Mouse (Mus musculus): ENCODE data around the gene Rap2a.

The Rap2a gene

GRCm38 (mm10) chr14:120500021-120500560 is 21.8 kb downstream of the Rap2a start:
- no peak for DNase-seq

GRCm38 (mm10) chr14:120500791-120501190 is 22.5 kb downstream of the Rap2a start:
- no peak for DNase-seq

DNA sequence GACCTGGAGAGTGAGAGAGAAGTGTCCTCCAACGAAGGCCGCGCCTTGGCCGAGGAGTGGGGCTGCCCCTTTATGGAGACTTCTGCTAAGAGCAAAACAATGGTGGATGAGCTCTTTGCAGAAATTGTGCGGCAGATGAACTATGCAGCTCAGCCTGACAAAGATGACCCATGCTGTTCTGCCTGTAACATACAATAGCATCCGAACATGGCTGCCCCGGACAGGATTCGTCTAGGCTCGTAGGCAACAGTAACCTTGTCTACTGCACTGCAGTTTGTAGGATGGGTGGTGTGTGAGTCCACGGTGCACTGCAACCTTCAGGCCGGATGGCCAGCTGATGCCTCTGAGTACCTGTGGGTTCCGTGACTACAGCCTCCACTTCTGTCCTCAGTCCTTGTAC is 25.4 kb downstream of the Rap2a start:
- DNase-seq, result no peak

- DNase-seq, result no peak
Observed at GRCm38 (mm10) chr14:120504423-120504822, 26.2 kb downstream of the Rap2a start.

GRCm38 (mm10) chr14:120504928-120505461 is 26.8 kb downstream of the Rap2a start:
- DNase-seq, result no peak

DNA sequence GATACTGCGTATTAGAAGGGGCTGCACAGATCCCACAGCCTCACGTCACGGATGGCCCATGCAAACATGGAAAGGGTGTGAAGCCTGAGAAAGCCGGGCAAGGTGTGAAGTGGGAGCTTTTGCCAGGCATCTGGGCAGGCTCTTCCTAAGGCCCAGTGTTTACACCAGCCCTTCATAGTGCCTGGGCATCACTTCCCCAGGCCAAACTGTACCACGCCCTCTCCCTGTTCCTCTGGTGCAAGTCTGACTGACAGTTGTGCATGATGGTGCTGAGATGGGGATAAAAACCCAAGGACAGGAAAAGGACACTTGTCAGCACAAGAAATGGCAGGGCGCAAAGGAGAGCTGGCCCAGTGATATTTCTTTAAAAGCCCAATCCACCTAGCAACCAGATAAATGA is 27.7 kb downstream of the Rap2a start:
- no peak for DNase-seq

- DNase-seq, result no peak
Observed at GRCm38 (mm10) chr14:120507516-120507915, 29.3 kb downstream of the Rap2a start.

- DNase-seq, result no peak
Observed at GRCm38 (mm10) chr14:120508566-120509365, 30.5 kb downstream of the Rap2a start.

GRCm38 (mm10) chr14:120509366-120509640 is 31.1 kb downstream of the Rap2a start:
- no peak for DNase-seq

GRCm38 (mm10) chr14:120511821-120512220 is 33.6 kb downstream of the Rap2a start:
- DNase-seq, result no peak

GRCm38 (mm10) chr14:120514821-120515271 is 36.6 kb downstream of the Rap2a start:
- DNase-seq, result no peak

- DNase-seq, result no peak
Observed at GRCm38 (mm10) chr14:120515376-120515775, 37.1 kb downstream of the Rap2a start.

DNA sequence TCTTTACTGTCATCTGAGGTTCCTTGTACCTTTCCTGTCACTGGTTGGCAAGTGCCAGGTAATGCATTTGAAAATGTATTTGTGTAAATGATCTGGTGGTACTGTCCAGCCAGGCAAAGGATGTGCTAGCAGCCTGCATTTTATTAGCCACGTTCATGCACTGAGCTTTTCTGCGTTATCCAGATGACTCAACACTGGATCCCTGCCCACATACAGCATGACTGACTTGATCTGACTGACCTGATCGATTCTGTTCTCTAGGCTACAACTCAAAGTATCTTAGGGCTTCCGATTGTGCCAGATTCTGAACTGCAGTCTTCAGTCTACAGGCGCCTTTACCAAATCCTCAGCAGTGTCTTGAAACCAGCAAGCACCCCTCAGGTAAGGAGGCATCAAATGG is 40.5 kb downstream of the Rap2a start:
- DNase-seq, result no peak

DNA sequence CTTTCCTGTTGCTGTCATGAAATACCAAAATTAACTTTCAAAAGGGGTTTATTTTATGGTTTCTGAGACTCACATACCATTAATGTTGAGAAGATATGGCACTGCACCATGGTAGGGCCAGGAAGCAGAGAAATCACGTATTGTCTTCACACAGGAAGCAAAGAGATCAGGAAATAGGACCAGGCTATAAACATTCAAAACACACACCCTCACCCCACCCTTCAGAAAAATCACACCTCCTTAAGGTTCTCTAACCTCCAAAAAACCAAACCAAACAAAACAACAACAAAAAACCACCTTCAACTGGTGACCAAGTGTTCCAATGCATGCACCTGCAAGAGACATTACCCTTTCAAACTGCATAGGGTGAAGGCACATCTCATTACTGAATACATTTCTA is 41.7 kb downstream of the Rap2a start:
- DNase-seq, result no peak

GRCm38 (mm10) chr14:120520843-120521242 is 42.6 kb downstream of the Rap2a start:
- no peak for DNase-seq

DNA sequence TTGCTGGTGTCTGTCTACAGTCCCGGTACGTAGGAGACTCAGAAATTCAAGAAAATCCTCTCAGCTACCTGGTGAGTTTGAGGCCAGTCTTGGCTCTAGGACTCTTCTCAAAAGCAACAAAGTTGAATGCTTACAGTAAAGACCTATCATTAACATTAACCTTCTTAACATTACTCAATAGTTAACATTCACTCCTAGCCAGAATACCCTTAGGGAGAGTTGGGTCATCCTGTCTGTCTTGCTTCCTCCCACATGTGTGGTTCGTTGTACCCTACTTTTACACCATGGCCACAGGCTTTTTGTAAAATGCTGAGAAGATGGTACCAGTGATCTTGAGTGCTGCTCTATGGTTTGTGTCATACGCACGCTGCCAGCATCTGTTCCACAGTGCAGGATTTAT is 45.1 kb downstream of the Rap2a start:
- DNase-seq, result no peak

DNA sequence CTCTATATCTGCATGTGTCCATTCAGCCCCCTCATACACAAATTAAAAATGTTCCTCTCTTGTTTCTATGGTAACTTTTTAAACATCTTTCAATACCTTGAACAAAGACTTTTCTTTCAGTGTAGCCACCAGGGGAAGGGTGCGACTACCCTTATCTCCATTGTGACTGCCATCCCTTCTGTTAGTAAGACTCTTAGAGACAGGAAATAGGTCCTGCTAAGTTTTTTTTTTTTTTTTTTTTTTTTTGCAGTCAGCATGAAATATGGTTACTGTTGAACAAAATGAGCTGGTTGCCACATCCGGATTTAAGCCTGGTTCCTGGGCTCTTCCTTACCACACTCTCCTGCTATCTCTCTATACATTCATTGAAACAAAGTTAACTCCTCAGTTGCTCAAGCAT is 47.4 kb downstream of the Rap2a start:
- no peak for DNase-seq

GRCm38 (mm10) chr14:120533301-120533700 is 55.1 kb downstream of the Rap2a start:
- DNase-seq, result no peak

DNA sequence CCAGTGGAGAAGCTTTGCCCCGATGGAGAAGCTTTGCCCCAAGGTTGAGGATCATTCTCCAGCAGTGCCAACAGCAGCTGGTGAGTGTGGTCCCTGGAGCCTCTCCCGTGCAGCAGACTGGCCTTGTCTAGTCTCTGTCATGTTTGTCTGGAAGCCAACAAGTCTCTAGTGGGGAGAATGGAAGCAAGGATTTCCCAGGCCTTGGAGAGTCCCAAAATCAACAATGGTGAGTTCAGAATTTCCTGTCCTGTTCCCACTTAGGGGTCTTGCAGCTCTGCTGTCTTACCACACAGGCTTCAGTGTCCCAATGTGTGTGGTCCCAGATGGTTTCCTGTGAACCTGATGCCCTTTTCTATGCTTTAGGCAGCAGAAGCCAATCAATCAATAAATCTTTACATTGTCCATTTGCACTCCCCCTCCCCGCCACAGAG is 56.6 kb downstream of the Rap2a start:
- DNase-seq, result no peak

GRCm38 (mm10) chr14:120535446-120535845 is 57.2 kb downstream of the Rap2a start:
- DNase-seq, result no peak

GRCm38 (mm10) chr14:120535924-120536323 is 57.7 kb downstream of the Rap2a start:
- no peak for DNase-seq

DNA sequence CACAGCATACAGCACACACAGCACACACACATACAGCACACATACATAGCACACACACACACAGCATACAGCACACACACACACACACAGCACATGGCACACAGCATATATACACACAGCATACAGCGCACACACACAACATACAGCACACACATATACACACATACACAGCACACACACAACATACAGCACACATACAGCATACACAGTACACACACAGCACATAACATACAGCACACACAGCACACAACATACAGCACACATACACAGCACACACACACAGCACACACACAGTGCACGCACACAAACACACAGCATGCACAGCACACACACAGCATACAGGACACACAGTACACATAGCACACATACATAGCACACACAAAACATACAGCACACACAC is 60.9 kb downstream of the Rap2a start:
- DNase-seq, result no peak

- DNase-seq, result no peak
Observed at GRCm38 (mm10) chr14:120539626-120540025, 61.4 kb downstream of the Rap2a start.

DNA sequence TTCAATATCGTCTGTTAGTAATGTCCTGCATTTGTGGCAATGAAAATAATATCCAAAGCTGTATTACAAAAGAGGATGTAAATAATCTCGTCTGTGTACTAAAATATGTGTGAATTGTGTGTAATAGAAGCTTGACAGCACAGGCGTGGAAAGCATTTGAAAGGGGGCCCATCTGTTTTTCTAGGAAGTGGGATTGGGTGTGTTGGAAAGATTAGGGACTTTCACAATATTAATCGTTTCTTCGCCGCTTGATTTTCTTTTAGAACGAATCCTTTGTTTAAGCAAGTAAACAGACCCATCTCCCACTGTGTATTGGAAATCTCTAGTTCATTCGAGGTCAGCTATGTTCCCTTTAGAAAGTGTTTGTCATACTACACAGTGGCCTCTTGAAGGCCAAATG is 64.2 kb downstream of the Rap2a start:
- DNase-seq, result no peak

- DNase-seq, result no peak
Observed at GRCm38 (mm10) chr14:120542976-120543375, 64.7 kb downstream of the Rap2a start.

Data from B cell, adult 2 months (primary cell).